In genomic region chr2:73003049-73003448, GRCm38 (mm10) we compare ENCODE assay signal across 9 mouse cellular contexts. TPM values are rescaled to one million over a fixed set of nuclear protein-coding genes. Genes with fewer than 3 reads are reported as not detected.
DNase-seq lines count a peak whose midpoint lies in the region; ATAC-seq and TF ChIP-seq lines count a peak whose summit lies in the region.
"Had no signal": no experiment of that assay in that cellular context is flagged by ENCODE, and none has a peak within 500 bp of the region (broad histone marks: within the 10 kb centered on the region; RNA-seq: fewer than 3 reads in every experiment).

No protein-coding gene starts in this region.

- H3K9me3 ChIP-seq in kidney, postnatal 0 days (replicated peaks; ENCODE audit: low read length): no peaks in the 10 kb centered on the region
- H3K9me3 ChIP-seq: neural tube, embryonic 12.5 days had no signal

- ATAC-seq in granulocyte monocyte progenitor cell, adult 5-6 weeks (replicated peaks; ENCODE audit: poor library complexity, severe bottlenecking): peak; percentile 61
- ATAC-seq in kidney, postnatal 0 days (replicated peaks; ENCODE audit: low FRiP score, low read depth): no peak
- ATAC-seq in megakaryocyte, adult 5-6 weeks (ENCODE audit: poor library complexity, severe bottlenecking): peak; percentile 84

- 0 out of 2 replicates have a peak overlapping the region, but pooled peaks have one; percentile 10 for H3K4me2 ChIP-seq in kidney, postnatal 0 days (ENCODE audit: low read length)

- no peak overlapping the region for H3K4me3 ChIP-seq in kidney, postnatal 0 days (replicated peaks; ENCODE audit: low read depth, low read length)
- H3K4me3 ChIP-seq: neural tube, embryonic 12.5 days had no signal

- no peak overlapping the region for H3K9ac ChIP-seq in kidney, postnatal 0 days (ENCODE audit: low read depth, low read length)
- H3K9ac ChIP-seq: neural tube, embryonic 12.5 days had no signal

- no peaks in the 10 kb centered on the region for H3K36me3 ChIP-seq in kidney, postnatal 0 days (ENCODE audit: insufficient read depth, low read length)
- H3K36me3 ChIP-seq: neural tube, embryonic 12.5 days had no signal

- H3K27ac ChIP-seq in kidney, postnatal 0 days: peak overlapping the region; percentile 76; the same call in 1 of the 2 replicates
- H3K27ac ChIP-seq: neural tube, embryonic 12.5 days had no signal

- no peaks in the 10 kb centered on the region for H3K27me3 ChIP-seq in kidney, postnatal 0 days (ENCODE audit: insufficient read depth, low read length)
- H3K27me3 ChIP-seq: neural tube, embryonic 12.5 days had no signal

- WGBS in kidney, postnatal 0 days: 37% methylated on average over 12 of the region's 12 CpGs

- no peak for TF ChIP-seq CTCF in kidney, postnatal 0 days (IDR thresholded peaks at IDR 0.05; ENCODE audit: low read depth)

- peak; percentile 26 for DNase-seq in adrenal gland, postnatal 10 days
- DNase-seq in adrenal gland, postnatal 4 days (ENCODE audit: low spot score in 2 of 2): no peak
- peak; percentile 82 for DNase-seq in MEL-GATA-1-ER (ENCODE audit: extremely low read depth, low read depth)
- DNase-seq in kidney, postnatal 0 days (ENCODE audit: low spot score): no peak
- peak; percentile 81 for DNase-seq in thymus, postnatal 25 days
- no peak for DNase-seq in yolk sac, embryonic 10.5 days (ENCODE audit: low spot score)

- H3K4me1 ChIP-seq in kidney, postnatal 0 days (replicated peaks; ENCODE audit: insufficient read depth, low read length): no peaks in the 10 kb centered on the region; the same call in 1 of the 2 replicates

RNA-seq across cellular contexts. Expression of gene Gm11084, which starts 16.5 kb away (rescaled TPM):
- total RNA-seq in adrenal gland, postnatal 10 days (2021): not detected
- total RNA-seq in adrenal gland, postnatal 4 days (2021): not detected
- total RNA-seq in granulocyte monocyte progenitor cell, adult 5-6 weeks (2014; fragmentation: Nextera tagmentation): not detected in 2 replicates
- total RNA-seq in granulocyte monocyte progenitor cell, adult 5-6 weeks (2017): not detected in 2 replicates
- not detected in 2 replicates for polyA plus RNA-seq in kidney, postnatal 0 days (2015; fragmentation: Nextera tagmentation; extraction: Ambion mirVana)
- total RNA-seq in megakaryocyte, adult 5-6 weeks (2015): not detected in 2 replicates
- total RNA-seq in megakaryocyte, adult 5-6 weeks (2017): not detected in 2 replicates
- polyA plus RNA-seq: neural tube, embryonic 12.5 days had no signal

RNA-seq across cellular contexts. Expression of gene Sp3, which starts 22.8 kb away (rescaled TPM):
- total RNA-seq in adrenal gland, postnatal 10 days (2021): 10 to 100 TPM; 67.8 to 70.8 TPM
- 10 to 100 TPM; 86.1 to 92.1 TPM for total RNA-seq in adrenal gland, postnatal 4 days (2021)
- 74.7 and 79.6 TPM in 2 replicates for total RNA-seq in granulocyte monocyte progenitor cell, adult 5-6 weeks (2014; fragmentation: Nextera tagmentation)
- 123 and 136 TPM in 2 replicates for total RNA-seq in granulocyte monocyte progenitor cell, adult 5-6 weeks (2017)
- polyA plus RNA-seq in kidney, postnatal 0 days (2015; fragmentation: Nextera tagmentation; extraction: Ambion mirVana): 40.5 and 41.3 TPM in 2 replicates
- total RNA-seq in megakaryocyte, adult 5-6 weeks (2015): 196 and 198 TPM in 2 replicates
- 220 and 269 TPM in 2 replicates for total RNA-seq in megakaryocyte, adult 5-6 weeks (2017)

Comparison
In these comparisons a context has a peak if more than half of its experiments do, and no peak if none do; other contexts are left out.
1. DNase-seq: peak in adrenal gland, postnatal 10 days (single experiment), MEL-GATA-1-ER (single experiment) and thymus, postnatal 25 days (single experiment); none in adrenal gland, postnatal 4 days (0 of 2), kidney, postnatal 0 days (single experiment) and yolk sac, embryonic 10.5 days (single experiment).